Mouse (Mus musculus) mesoderm, embryonic 11.5 days (tissue): ENCODE data around the gene Pars2.

Experiments
- DNase-seq: peaks from one replicate; pipeline ENCODE4 v3.0.0-alpha.2; 2012; ENCODE audit warnings: low read depth, low spot score

Pars2 gene

GRCm38 (mm10) chr4:106650833-106651527, at the start of gene Pars2:
Gene Pars2 (plus strand): TSS chr4:106651069.
- peak; percentile 98 for DNase-seq

- DNase-seq: peak; percentile 65
These were observed 44.0 kb upstream of the Pars2 start for GRCm38 (mm10) chr4:106606639-106607554.

- no peak for DNase-seq
These were observed 43.0 kb upstream of the Pars2 start for GRCm38 (mm10) chr4:106607905-106608304.

GRCm38 (mm10) chr4:106613105-106613504, 37.8 kb upstream of the Pars2 start:
- DNase-seq: no peak

- DNase-seq: no peak
These were observed 37.3 kb upstream of the Pars2 start for GRCm38 (mm10) chr4:106613560-106613959.

- DNase-seq: peak; percentile 84
These were observed 36.6 kb upstream of the Pars2 start for GRCm38 (mm10) chr4:106614180-106614797.

GRCm38 (mm10) chr4:106614881-106615280, 36.0 kb upstream of the Pars2 start:
- no peak for DNase-seq

GRCm38 (mm10) chr4:106615637-106616036, 35.2 kb upstream of the Pars2 start:
- no peak for DNase-seq

GRCm38 (mm10) chr4:106617056-106617455, 33.8 kb upstream of the Pars2 start, which contains the start of gene Lexm:
Gene Lexm (minus strand): TSS chr4:106617241.
- peak; percentile 47 for DNase-seq

- DNase-seq: no peak
These were observed 32.0 kb upstream of the Pars2 start for GRCm38 (mm10) chr4:106618898-106619297.

- DNase-seq: no peak
These were observed 29.4 kb upstream of the Pars2 start for GRCm38 (mm10) chr4:106621428-106621827.

- DNase-seq: no peak
These were observed 28.8 kb upstream of the Pars2 start, which contains the start of gene Ttc22 for GRCm38 (mm10) chr4:106622030-106622493. Gene Ttc22 (plus strand): TSS chr4:106622432.

GRCm38 (mm10) chr4:106622712-106623111, 28.2 kb upstream of the Pars2 start:
- no peak for DNase-seq

- DNase-seq: no peak
These were observed 26.6 kb upstream of the Pars2 start for GRCm38 (mm10) chr4:106624271-106624670.

GRCm38 (mm10) chr4:106627809-106628208, 23.1 kb upstream of the Pars2 start:
- DNase-seq: no peak

- DNase-seq: no peak
These were observed 22.1 kb upstream of the Pars2 start for GRCm38 (mm10) chr4:106628650-106629360.

- no peak for DNase-seq
These were observed 21.5 kb upstream of the Pars2 start for GRCm38 (mm10) chr4:106629374-106629773.

- DNase-seq: peak; percentile 71
These were observed 20.3 kb upstream of the Pars2 start for GRCm38 (mm10) chr4:106630333-106631220.

- no peak for DNase-seq
These were observed 18.6 kb upstream of the Pars2 start for GRCm38 (mm10) chr4:106632313-106632712.
